Mouse (Mus musculus): ENCODE results near the gene Nox3. TPM values are rescaled to one million over a fixed set of nuclear protein-coding genes. Genes with fewer than 3 reads are reported as not detected.

The Nox3 gene
- not detected in 2 replicates for polyA plus RNA-seq (2012; rRNA removed)

DNA sequence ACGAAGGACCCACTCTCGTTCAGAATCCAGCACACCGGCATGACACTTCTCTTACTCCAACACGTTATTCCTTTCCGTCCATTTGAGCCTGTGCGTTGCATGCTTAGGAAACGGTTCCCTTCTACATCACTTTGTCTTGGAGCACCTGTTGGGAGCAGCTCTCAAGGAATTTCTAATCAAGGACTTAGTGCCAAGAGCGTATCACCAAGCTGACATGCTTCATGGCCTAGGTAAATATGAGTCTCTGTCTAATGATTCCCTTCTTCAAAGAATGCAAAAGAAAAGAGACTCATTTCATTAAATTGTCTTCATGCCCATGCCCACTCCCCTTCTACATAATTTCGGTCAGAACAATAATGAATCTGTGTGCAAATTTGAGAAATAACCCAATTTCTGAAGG, at the start of gene Nox3:
Nox3 (minus strand) TSS at position 101 of the 400 bp plus-strand sequence.
- Histone ChIP-seq H3K27me3 (ENCODE audit: control insufficient read depth, insufficient read depth, low read length) (no peaks in the 10 kb centered on the region), H3K4me1 (ENCODE audit: control insufficient read depth, insufficient read depth, low read length) (no peaks in the 10 kb centered on the region), H3K27ac (ENCODE audit: insufficient read depth, low read length) (no peak within 1 kb of the TSS), H3K4me3 (replicated peaks; ENCODE audit: insufficient read depth, low read depth, low read length) (no peak within 1 kb of the TSS)
- TF ChIP-seq CTCF (IDR thresholded peaks at IDR 0.05; ENCODE audit: borderline replicate concordance, insufficient read depth, low read depth, low read length) (no peak), POLR2A (IDR thresholded peaks at IDR 0.05; ENCODE audit: borderline replicate concordance, insufficient read depth, low read length) (no peak)
- DNase-seq: no peak
- 91% methylated on average over 9 of the region's 9 CpGs for WGBS

DNA sequence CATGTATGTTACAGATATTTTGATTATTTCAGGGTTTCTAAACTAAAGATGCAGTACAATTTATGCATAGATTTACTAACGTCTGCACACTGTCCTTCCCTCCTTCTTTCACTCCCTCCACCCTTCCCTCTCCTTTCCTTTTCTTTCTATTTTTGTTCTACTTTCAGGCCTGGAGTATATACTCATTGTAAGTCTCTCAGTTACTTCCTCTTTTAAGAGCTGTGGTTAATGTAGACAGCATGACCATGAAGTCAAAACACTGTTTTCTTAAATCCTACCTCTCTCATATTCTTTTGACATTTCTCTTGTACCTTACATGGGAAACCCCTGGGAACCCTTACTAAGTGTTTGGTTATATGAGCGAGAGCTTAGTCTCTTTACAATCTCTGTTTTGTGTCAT, 48.3 kb upstream of the Nox3 start:
- no peaks in the 10 kb centered on the region for H3K27me3 ChIP-seq (ENCODE audit: control insufficient read depth, insufficient read depth, low read length)
- no peak overlapping the region for H3K27ac ChIP-seq (ENCODE audit: insufficient read depth, low read length)
- TF ChIP-seq POLR2A (IDR thresholded peaks at IDR 0.05; ENCODE audit: borderline replicate concordance, insufficient read depth, low read length): no peak
- no peak for TF ChIP-seq CTCF (IDR thresholded peaks at IDR 0.05; ENCODE audit: borderline replicate concordance, insufficient read depth, low read depth, low read length)
- WGBS: 84% methylated on average over 2 of the region's 2 CpGs
- no peak overlapping the region for H3K4me3 ChIP-seq (replicated peaks; ENCODE audit: insufficient read depth, low read depth, low read length)
- DNase-seq: no peak
- H3K4me1 ChIP-seq (ENCODE audit: control insufficient read depth, insufficient read depth, low read length): no peaks in the 10 kb centered on the region

DNA sequence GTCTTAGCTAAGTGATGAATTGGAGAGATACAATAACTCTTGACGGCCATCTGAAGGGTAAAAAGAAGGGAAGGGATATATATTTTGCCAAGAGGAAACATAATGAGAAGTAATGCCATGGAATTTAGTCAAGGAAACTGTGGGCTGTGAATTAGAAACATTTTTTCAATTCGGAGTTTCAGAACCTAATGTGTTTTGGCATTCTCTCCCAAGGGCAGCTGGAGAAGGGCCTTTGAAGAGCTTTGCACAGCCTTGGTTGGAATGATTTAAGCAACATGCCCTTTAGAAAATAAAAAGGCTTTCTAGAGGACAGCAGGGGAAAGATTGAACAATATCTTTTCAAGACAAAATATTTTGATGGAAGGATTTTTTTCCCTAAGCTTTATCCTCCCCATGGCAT, 40.9 kb upstream of the Nox3 start:
- WGBS: 46% methylated on average over 2 of the region's 2 CpGs
- no peak for TF ChIP-seq POLR2A (IDR thresholded peaks at IDR 0.05; ENCODE audit: borderline replicate concordance, insufficient read depth, low read length)
- no peak for TF ChIP-seq CTCF (IDR thresholded peaks at IDR 0.05; ENCODE audit: borderline replicate concordance, insufficient read depth, low read depth, low read length)
- DNase-seq: no peak
- Histone ChIP-seq H3K4me3 (replicated peaks; ENCODE audit: insufficient read depth, low read depth, low read length) (no peak overlapping the region), H3K27ac (ENCODE audit: insufficient read depth, low read length) (no peak overlapping the region), H3K27me3 (ENCODE audit: control insufficient read depth, insufficient read depth, low read length) (no peaks in the 10 kb centered on the region), H3K4me1 (ENCODE audit: control insufficient read depth, insufficient read depth, low read length) (no peaks in the 10 kb centered on the region)

DNA sequence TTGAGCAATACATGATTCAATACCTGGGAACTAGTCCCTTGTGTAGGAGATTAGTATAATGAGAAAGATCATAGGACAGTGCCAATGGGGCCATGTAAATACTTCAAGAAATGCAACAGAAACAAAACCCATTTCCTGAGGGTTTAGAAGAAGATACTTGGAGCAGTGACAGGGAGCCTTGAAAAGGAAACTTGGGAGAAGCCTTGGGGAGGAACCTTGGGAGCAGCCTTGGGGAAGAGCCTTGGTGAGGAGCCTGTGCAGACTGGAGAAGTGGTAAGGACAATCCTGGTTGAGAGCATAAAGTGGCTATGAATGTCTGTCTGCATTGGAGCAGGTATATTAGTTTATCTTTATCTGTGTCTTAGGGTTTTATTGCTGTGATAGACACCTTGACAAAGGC, 38.2 kb upstream of the Nox3 start:
- no peak overlapping the region for H3K27ac ChIP-seq (ENCODE audit: insufficient read depth, low read length)
- DNase-seq: no peak
- H3K27me3 ChIP-seq (ENCODE audit: control insufficient read depth, insufficient read depth, low read length): no peaks in the 10 kb centered on the region
- no peak for TF ChIP-seq CTCF (IDR thresholded peaks at IDR 0.05; ENCODE audit: borderline replicate concordance, insufficient read depth, low read depth, low read length)
- TF ChIP-seq POLR2A (IDR thresholded peaks at IDR 0.05; ENCODE audit: borderline replicate concordance, insufficient read depth, low read length): no peak
- H3K4me1 ChIP-seq (ENCODE audit: control insufficient read depth, insufficient read depth, low read length): no peaks in the 10 kb centered on the region
- no peak overlapping the region for H3K4me3 ChIP-seq (replicated peaks; ENCODE audit: insufficient read depth, low read depth, low read length)

DNA sequence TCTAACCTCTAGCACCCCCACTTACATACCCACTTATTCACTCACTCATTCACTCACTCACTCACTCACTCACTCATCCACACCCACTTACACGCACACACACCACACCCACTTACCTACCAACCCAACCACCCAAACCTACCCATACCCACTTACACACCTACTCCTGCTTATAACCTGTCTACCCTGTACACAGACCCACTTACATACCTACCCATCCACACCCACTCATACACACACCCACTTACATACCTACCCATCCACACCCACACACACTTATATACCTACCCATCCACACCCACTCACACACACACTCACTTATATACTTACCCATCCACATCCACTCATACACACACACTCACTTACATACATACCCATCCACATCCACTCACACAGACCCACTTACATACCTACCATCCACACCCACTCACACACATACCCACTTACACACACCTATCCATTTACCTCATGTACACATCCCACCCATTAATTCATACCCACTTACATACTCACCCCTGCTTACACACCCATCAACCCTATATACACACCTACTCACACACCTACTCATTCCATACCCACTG, 9.4 kb upstream of the Nox3 start:
- H3K27me3 ChIP-seq (ENCODE audit: control insufficient read depth, insufficient read depth, low read length): no peaks in the 10 kb centered on the region
- H3K27ac ChIP-seq (ENCODE audit: insufficient read depth, low read length): no peak overlapping the region
- DNase-seq: no peak
- WGBS: 100% methylated on average over 1 of the region's 1 CpGs
- H3K4me3 ChIP-seq (replicated peaks; ENCODE audit: insufficient read depth, low read depth, low read length): no peak overlapping the region
- no peak for TF ChIP-seq CTCF (IDR thresholded peaks at IDR 0.05; ENCODE audit: borderline replicate concordance, insufficient read depth, low read depth, low read length)
- no peak for TF ChIP-seq POLR2A (IDR thresholded peaks at IDR 0.05; ENCODE audit: borderline replicate concordance, insufficient read depth, low read length)
- no peaks in the 10 kb centered on the region for H3K4me1 ChIP-seq (ENCODE audit: control insufficient read depth, insufficient read depth, low read length)

DNA sequence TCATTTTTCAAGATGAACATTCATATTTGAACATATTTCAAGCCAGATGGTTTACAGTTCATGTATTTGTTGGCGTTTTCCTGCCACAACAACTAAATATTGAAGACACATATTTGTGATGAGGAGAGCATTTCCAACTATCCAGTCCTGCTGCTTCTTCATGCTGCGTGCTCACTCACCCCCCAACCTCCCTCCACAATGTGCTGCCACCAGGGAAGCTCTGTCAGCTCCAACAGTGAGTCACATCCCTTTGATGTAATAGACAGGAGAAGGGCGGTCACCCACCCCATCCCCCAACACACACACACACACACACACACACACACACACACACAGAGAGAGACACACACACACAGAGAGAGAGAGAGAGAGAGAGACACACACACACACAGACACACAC, 6.3 kb upstream of the Nox3 start:
- H3K27me3 ChIP-seq (ENCODE audit: control insufficient read depth, insufficient read depth, low read length): no peaks in the 10 kb centered on the region
- no peak overlapping the region for H3K27ac ChIP-seq (ENCODE audit: insufficient read depth, low read length)
- H3K4me1 ChIP-seq (ENCODE audit: control insufficient read depth, insufficient read depth, low read length): no peaks in the 10 kb centered on the region
- no peak overlapping the region for H3K4me3 ChIP-seq (replicated peaks; ENCODE audit: insufficient read depth, low read depth, low read length)
- no peak for TF ChIP-seq CTCF (IDR thresholded peaks at IDR 0.05; ENCODE audit: borderline replicate concordance, insufficient read depth, low read depth, low read length)
- TF ChIP-seq POLR2A (IDR thresholded peaks at IDR 0.05; ENCODE audit: borderline replicate concordance, insufficient read depth, low read length): no peak
- no peak for DNase-seq
- WGBS: 26% methylated on average over 3 of the region's 3 CpGs

DNA sequence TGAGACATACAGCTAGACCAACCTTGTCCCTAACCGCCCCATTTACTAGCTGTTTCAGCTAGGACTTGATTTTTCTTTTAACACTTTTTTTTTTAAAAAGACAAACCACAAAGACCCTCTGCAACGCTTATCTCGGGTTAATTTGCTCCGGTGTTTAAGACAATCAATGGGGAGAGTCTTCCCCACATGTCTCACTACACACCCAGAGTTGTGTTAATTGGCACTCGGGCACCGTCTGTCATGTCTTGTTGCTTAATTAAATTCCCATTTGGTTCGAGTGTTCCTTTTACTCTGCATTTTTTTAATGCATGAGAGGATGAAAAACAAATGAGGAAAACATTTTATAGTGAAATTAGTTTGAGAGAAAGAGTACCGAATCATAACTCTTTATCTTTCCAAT, 3.2 kb downstream of the Nox3 start:
- Histone ChIP-seq H3K4me3 (replicated peaks; ENCODE audit: insufficient read depth, low read depth, low read length) (no peak overlapping the region), H3K4me1 (ENCODE audit: control insufficient read depth, insufficient read depth, low read length) (no peaks in the 10 kb centered on the region), H3K27me3 (ENCODE audit: control insufficient read depth, insufficient read depth, low read length) (no peaks in the 10 kb centered on the region), H3K27ac (ENCODE audit: insufficient read depth, low read length) (no peak overlapping the region)
- 53% methylated on average over 8 of the region's 8 CpGs for WGBS
- TF ChIP-seq CTCF (IDR thresholded peaks at IDR 0.05; ENCODE audit: borderline replicate concordance, insufficient read depth, low read depth, low read length): no peak
- TF ChIP-seq POLR2A (IDR thresholded peaks at IDR 0.05; ENCODE audit: borderline replicate concordance, insufficient read depth, low read length): no peak
- no peak for DNase-seq

DNA sequence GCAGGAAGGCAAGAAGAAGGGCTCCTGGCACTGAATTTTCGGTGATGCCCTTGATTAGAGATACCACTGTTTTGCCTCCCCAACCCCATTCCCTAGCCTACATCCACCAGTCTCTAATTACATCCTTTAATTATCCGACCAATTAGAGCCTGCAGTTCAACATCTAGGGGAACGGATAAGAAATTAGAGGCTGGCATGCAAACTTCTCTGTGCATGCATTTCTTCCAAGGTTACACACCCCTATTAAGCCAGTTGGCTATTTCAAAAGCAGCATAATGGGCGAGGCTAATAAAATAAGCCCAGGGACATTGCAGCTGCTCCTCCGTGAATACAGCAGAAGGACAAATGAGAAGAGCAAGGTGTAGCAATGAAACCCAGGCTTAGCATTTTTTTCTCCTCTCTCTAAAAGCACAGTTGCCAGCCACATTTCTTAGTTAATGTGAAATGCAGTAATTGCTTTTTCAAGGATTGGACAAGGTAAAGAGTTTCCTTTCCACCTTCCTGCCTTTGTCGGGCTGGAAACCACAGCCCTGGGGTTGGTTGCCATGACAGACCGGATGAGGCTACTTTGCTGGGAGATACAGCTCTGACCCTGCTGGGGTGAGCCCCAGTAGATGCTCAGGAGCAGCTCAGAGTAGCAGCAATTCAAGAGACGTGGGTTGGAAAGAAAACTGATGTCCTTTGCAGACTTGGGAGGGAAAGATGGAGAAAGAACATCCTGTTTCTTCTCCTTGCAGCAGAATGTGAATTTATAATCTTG, 5.4 kb downstream of the Nox3 start:
- H3K4me3 ChIP-seq (replicated peaks; ENCODE audit: insufficient read depth, low read depth, low read length): no peak overlapping the region
- WGBS: 67% methylated on average over 8 of the region's 8 CpGs
- TF ChIP-seq POLR2A (IDR thresholded peaks at IDR 0.05; ENCODE audit: borderline replicate concordance, insufficient read depth, low read length) (no peak), CTCF (IDR thresholded peaks at IDR 0.05; ENCODE audit: borderline replicate concordance, insufficient read depth, low read depth, low read length) (no peak)
- H3K4me1 ChIP-seq (ENCODE audit: control insufficient read depth, insufficient read depth, low read length): no peaks in the 10 kb centered on the region
- no peaks in the 10 kb centered on the region for H3K27me3 ChIP-seq (ENCODE audit: control insufficient read depth, insufficient read depth, low read length)
- no peak for DNase-seq
- H3K27ac ChIP-seq (ENCODE audit: insufficient read depth, low read length): no peak overlapping the region

All from cerebellum, adult 2 months (tissue).